Mouse (Mus musculus) forebrain, embryonic 13.5 days (tissue): ENCODE data around the gene Zfp706. TPM values are rescaled to one million over a fixed set of nuclear protein-coding genes. Genes with fewer than 3 reads are reported as not detected.

ENCODE experiments used
- ATAC-seq: fragments of 200-750 bp; cut with Nextera tagmentation; 2 replicates; pipeline ENCODE4 v1.8.0; 2017
- H3K27ac ChIP-seq: fragments of 300-500 bp; sonication (generic); 2 replicates; pipeline ENCODE4 v1.5.1; 2015; ENCODE audit warnings: inconsistent platforms, mild to moderate bottlenecking, moderate library complexity
- H3K27me3 ChIP-seq: fragments of 300-500 bp; sonication (generic); 2 replicates; pipeline ENCODE4 v1.6.1; 2015; ENCODE audit warnings: mild to moderate bottlenecking, inconsistent platforms
- H3K36me3 ChIP-seq: fragments of 300-500 bp; sonication (generic); 2 replicates; pipeline ENCODE4 v1.6.1; 2015; ENCODE audit warnings: mild to moderate bottlenecking, inconsistent platforms; ENCODE audit not compliant: poor library complexity, severe bottlenecking
- H3K4me1 ChIP-seq: fragments of 300-500 bp; sonication (generic); 2 replicates; pipeline ENCODE4 v1.6.1; 2015; ENCODE audit warnings: inconsistent platforms
- H3K4me2 ChIP-seq: fragments of 300-500 bp; sonication (generic); 2 replicates; pipeline ENCODE4 v1.6.1; 2015; ENCODE audit warnings: inconsistent platforms, mild to moderate bottlenecking, moderate library complexity
- H3K4me3 ChIP-seq: fragments of 300-500 bp; sonication (generic); 2 replicates; pipeline ENCODE4 v1.5.1; 2015; ENCODE audit warnings: mild to moderate bottlenecking, inconsistent platforms
- H3K9ac ChIP-seq: fragments of 300-500 bp; sonication (generic); 2 replicates; pipeline ENCODE4 v1.6.1; 2015; ENCODE audit warnings: mild to moderate bottlenecking, inconsistent platforms
- H3K9me3 ChIP-seq: fragments of 300-500 bp; sonication (generic); replicated peaks from 2 replicates; pipeline ENCODE4 v1.6.1; 2016; ENCODE audit warnings: inconsistent platforms
- WGBS: fragments of 180-500 bp; shearing (Covaris S2); methylation state at CpG from one replicate; pipeline ENCODE4 v1.1.7; 2015; 5-methylcytosine and 5-hydroxymethylcytosine counted together
- polyA plus RNA-seq: library from polyadenylated mRNA; unstranded; fragments of >200 nt; fragmentation: Nextera tagmentation; extraction: Ambion mirVana; gene quantifications from 2 replicates; pipeline ENCODE4 v1.2.1, GENCODE M21; 2015

The Zfp706 gene
- polyA plus RNA-seq = 485 and 515 TPM in 2 replicates

DNA sequence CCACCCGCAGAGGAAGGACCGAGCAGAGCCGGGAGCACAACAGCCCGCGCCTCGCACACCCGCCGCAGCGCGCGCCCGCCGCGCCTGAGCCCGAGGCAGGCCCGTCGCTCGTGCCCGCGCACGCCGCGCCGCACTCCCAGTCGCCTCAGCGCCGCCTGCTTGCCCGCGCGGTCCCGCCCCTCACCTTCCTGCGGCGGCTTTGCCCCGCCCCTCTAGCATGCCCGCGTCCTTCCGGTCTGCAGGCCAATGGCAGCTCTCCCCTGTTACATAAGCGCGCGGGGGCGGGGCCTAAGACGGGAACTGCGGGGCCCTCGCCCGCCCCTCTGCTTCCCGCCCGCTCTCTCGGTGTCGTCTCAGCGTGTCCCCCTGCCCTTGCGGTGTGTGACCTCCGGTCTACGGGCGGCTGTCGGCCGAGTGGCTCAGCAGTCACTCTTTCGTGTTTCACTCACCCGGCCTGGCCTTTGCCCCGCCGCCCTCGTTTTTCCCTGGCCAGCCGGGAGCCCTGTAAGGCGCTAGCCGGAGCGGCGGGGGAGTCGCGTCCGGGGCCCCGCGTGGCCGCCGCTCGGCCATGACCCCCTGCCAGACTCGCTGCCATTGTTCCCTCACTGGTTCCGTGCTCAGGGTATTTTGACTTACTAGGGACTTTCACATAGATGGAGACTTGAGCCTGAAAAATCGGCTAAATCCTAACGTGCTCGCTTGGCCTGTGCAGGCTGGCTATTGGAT, at the start of gene Zfp706:
TSS of gene Zfp706 (minus strand) at position 541 of the 726 bp plus-strand sequence.
- Histone ChIP-seq H3K9ac (peak within 1 kb of the TSS; percentile 99), H3K4me2 (peak within 1 kb of the TSS; percentile 77), H3K4me1 (peaks cover 30% of the 10 kb centered on the region), H3K9me3 (no peaks in the 10 kb centered on the region), H3K27me3 (no peaks in the 10 kb centered on the region), H3K27ac (peak within 1 kb of the TSS; percentile 93), H3K36me3 (peaks cover 15% of the 10 kb centered on the region), H3K4me3 (peak within 1 kb of the TSS; percentile 92)
- WGBS = under 1% methylated on average over 75 of the region's 79 CpGs
- peak; percentile 99 for ATAC-seq

DNA sequence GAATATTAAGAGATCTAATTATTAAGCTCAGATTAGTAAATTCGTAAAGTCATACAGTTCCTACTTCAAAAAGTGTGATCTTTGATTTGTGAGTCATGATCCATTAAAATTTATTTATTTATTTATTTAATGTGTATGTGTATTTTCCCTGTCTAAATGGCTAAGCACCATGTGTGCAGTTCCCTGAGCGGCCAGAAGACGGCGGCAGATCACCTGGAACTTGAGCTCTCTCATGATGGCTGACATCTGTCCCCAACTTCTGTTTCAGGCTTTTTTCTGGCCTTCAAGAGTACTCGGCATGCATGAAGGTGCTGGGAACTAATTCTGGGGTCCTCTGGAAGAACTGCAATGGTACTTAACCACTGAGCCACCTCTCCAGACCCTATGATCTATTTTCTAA, 47.0 kb upstream of the Zfp706 start:
- 0 out of 2 replicates have a peak, but pooled peaks cover 4% of the 10 kb centered on the region for H3K9me3 ChIP-seq
- H3K27ac ChIP-seq = no peak overlapping the region
- 92% methylated on average over 5 of the region's 5 CpGs for WGBS
- H3K4me1 ChIP-seq = peaks cover 18% of the 10 kb centered on the region
- H3K4me2 ChIP-seq = no peak overlapping the region
- no peaks in the 10 kb centered on the region for H3K27me3 ChIP-seq
- H3K9ac ChIP-seq = no peak overlapping the region
- H3K36me3 ChIP-seq = no peaks in the 10 kb centered on the region
- no peak for ATAC-seq
- no peak overlapping the region for H3K4me3 ChIP-seq

DNA sequence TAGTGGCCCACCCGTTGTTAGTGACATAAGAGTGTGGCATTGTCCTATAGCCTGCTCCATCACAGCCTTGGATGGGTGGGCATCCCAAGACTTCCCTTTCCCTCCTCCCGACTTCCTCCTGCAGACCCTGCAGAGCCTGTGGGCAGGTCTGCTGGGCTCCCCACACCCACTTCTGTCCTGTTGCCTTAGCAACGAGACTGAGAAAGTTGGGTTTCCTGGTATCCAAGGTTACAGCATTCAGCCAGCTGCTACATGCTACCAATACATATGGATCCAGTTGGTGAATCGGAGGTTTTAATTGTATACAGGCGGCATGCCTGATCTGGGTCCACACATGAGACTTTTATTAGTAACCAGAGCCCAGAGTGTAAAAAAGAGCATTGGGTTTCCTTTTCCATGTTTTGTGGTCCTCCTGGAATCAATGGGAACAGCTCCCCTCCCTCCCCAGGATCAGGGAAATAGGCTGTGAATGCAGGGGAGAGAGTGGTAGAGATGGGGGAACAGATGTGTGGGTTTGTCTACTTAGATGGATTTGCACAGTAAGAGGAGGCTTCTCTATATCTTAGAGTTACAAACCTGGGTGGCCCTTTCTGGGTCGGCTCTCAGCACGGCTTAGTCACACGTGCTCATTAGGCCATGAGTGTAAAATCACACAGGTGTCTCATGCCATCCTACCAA, 45.7 kb upstream of the Zfp706 start:
- WGBS = 48% methylated on average over 8 of the region's 8 CpGs
- H3K9me3 ChIP-seq = 0 out of 2 replicates have a peak, but pooled peaks cover 4% of the 10 kb centered on the region
- no peaks in the 10 kb centered on the region for H3K27me3 ChIP-seq
- H3K4me2 ChIP-seq = peak overlapping the region; percentile 30; the same call in 1 of the 2 replicates
- H3K4me3 ChIP-seq = no peak overlapping the region
- H3K9ac ChIP-seq = no peak overlapping the region
- H3K27ac ChIP-seq = peak overlapping the region; percentile 65
- peaks cover 18% of the 10 kb centered on the region for H3K4me1 ChIP-seq
- no peaks in the 10 kb centered on the region for H3K36me3 ChIP-seq
- ATAC-seq = peak; percentile 93

DNA sequence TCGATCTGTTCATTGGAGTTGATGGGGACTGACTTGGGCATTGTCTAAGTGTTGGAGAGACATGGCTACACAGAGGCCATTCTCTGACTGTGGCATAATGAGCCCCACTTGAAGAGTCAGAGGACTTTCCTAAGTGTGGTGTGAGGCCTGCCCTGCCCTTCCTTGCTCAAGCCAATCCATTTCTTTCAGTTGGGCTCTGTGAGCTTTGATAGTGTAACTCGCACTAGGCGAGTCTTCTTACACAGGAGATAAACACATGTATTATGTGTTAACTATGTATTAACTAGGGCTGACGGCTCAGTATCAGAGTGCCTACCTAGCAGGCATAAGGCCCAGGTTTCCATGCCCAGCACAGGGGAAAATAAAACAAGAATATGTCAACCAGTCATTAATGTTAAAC, 39.8 kb upstream of the Zfp706 start:
- Histone ChIP-seq H3K27ac (no peak overlapping the region), H3K27me3 (no peaks in the 10 kb centered on the region), H3K4me2 (no peak overlapping the region), H3K4me3 (no peak overlapping the region), H3K9ac (no peak overlapping the region), H3K4me1 (peaks cover 9% of the 10 kb centered on the region; the same call in 1 of the 2 replicates), H3K36me3 (no peaks in the 10 kb centered on the region), H3K9me3 (no peaks in the 10 kb centered on the region)
- 95% methylated on average over 4 of the region's 4 CpGs for WGBS
- no peak for ATAC-seq

DNA sequence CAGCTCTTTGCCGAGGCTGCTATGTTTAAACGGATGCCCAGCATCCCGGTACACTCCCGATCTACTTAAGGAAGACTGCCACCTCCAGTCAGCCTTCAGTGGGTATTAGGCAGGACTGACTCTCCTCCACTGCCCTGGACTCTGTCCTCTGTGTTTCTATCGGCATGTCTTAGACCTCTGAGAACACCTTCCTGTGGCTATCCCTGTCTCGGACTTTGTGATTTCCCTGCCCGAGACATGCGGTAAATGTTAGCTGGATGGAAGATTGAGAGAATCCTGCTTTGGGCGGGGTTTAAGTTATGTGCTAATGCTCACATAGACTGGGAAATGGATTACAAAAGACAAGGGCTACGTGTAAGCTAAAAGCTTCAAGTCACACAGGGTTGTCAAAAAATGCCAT, 39.0 kb upstream of the Zfp706 start:
- WGBS = 92% methylated on average over 10 of the region's 10 CpGs

DNA sequence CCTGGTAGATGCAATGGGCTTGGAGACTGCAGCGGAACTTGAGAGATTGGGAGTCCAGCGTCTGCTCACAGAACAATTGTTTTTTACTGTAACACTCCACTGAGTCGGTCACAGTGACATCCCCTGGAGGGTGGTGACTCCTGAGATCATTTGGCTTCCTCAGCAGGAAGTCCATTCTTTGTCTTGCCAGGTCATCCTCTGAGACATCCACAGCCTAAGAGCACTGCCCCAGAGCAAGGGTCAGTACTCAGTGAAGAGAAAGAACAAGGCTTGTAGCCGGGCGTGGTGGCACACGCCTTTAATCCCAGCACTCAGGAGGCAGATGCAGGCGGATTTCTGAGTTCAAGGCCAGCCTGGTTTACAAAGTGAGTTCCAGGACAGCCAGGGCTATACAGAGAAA, 38.6 kb upstream of the Zfp706 start:
- 79% methylated on average over 7 of the region's 7 CpGs for WGBS
- H3K36me3 ChIP-seq = no peaks in the 10 kb centered on the region
- no peaks in the 10 kb centered on the region for H3K27me3 ChIP-seq
- H3K4me1 ChIP-seq = peaks cover 9% of the 10 kb centered on the region; the same call in 1 of the 2 replicates
- ATAC-seq = no peak
- H3K4me3 ChIP-seq = no peak overlapping the region
- H3K27ac ChIP-seq = no peak overlapping the region
- H3K9ac ChIP-seq = no peak overlapping the region
- no peaks in the 10 kb centered on the region for H3K9me3 ChIP-seq
- H3K4me2 ChIP-seq = no peak overlapping the region

More for the DNA sequence above, 39.0 kb upstream of the Zfp706 start:
- ATAC-seq = no peak
- H3K9ac ChIP-seq = no peak overlapping the region
- no peak overlapping the region for H3K27ac ChIP-seq
- no peaks in the 10 kb centered on the region for H3K36me3 ChIP-seq
- no peak overlapping the region for H3K4me3 ChIP-seq
- no peaks in the 10 kb centered on the region for H3K9me3 ChIP-seq
- H3K4me2 ChIP-seq = no peak overlapping the region
- peaks cover 9% of the 10 kb centered on the region; the same call in 1 of the 2 replicates for H3K4me1 ChIP-seq
- H3K27me3 ChIP-seq = no peaks in the 10 kb centered on the region

DNA sequence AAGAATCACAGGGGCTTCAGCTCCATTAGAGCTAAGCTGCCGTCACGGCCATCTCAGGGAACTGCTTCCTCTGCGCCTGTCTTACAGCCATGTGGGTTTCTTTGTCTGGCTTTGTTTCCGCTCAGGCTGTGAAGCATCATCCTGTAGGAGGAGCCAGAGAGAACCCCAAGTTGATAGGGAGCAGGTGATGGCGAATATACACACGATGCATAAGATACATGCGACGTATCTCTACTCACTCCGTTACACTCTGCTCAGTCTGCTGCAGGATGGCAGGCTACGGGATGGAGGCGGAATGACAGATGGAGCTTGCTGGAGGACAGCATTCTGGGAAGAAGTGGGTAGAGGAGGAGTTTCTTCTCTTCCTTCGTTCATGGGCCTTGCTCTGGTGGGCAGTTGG, 37.9 kb upstream of the Zfp706 start:
- 78% methylated on average over 12 of the region's 12 CpGs for WGBS
- ATAC-seq = 0 out of 2 replicates have a peak, but pooled peaks have one; percentile 31
- H3K27ac ChIP-seq = peak overlapping the region; percentile 31; the same call in 1 of the 2 replicates

DNA sequence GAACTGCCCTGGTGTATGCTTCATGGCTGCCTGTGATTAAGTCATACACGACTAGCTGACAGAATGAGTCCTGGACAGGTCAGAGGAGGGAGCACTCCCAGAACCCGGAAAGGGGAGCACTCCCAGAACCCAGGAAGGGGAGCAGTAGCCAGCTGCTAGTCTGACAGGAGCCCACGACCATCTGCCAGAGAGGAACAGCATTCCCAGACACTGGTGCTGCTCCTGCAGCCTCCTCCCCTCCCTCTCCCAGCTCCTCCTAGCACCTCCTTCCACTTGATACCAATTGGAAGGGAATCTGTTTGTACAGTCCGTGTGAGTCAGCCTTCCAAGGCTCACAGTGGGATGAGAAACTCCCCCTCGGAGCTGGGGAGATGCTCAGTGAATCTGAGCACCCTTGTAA, 35.0 kb upstream of the Zfp706 start:
- peak; percentile 75 for ATAC-seq
- 48% methylated on average over 5 of the region's 5 CpGs for WGBS
- no peaks in the 10 kb centered on the region for H3K27me3 ChIP-seq
- H3K9me3 ChIP-seq = no peaks in the 10 kb centered on the region
- no peaks in the 10 kb centered on the region for H3K36me3 ChIP-seq
- no peak overlapping the region for H3K4me3 ChIP-seq
- no peak overlapping the region for H3K9ac ChIP-seq
- H3K27ac ChIP-seq = peak overlapping the region; percentile 54
- H3K4me2 ChIP-seq = no peak overlapping the region
- peaks cover 9% of the 10 kb centered on the region; the same call in 1 of the 2 replicates for H3K4me1 ChIP-seq

More for the DNA sequence above, 37.9 kb upstream of the Zfp706 start:
- Histone ChIP-seq H3K4me1 (peaks cover 9% of the 10 kb centered on the region; the same call in 1 of the 2 replicates), H3K4me3 (no peak overlapping the region), H3K9me3 (no peaks in the 10 kb centered on the region), H3K27me3 (no peaks in the 10 kb centered on the region), H3K4me2 (no peak overlapping the region), H3K36me3 (no peaks in the 10 kb centered on the region), H3K9ac (no peak overlapping the region)

DNA sequence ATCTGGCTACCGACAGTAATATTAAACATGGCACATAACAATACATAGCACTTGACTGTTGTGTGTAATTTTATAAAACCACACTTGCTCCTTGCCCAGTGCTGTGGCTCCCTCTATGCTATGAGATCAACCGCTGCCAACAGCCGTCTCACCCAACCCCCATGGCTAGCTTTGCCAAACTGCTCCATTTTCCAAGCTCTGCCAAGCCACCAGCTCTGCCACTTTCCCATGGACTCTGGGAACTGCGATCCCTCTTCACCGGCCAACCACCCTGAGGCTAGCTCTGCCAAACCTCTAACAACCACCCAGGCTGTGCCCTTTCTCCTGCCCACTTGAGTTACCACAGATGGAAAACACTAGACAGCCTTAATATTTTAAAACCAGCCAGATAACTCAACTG, 33.6 kb upstream of the Zfp706 start:
- Histone ChIP-seq H3K9me3 (no peaks in the 10 kb centered on the region), H3K27ac (no peak overlapping the region), H3K27me3 (no peaks in the 10 kb centered on the region), H3K36me3 (no peaks in the 10 kb centered on the region), H3K4me1 (peaks cover 19% of the 10 kb centered on the region), H3K9ac (no peak overlapping the region), H3K4me2 (no peak overlapping the region), H3K4me3 (no peak overlapping the region)
- WGBS = 81% methylated on average over 5 of the region's 5 CpGs
- no peak for ATAC-seq

DNA sequence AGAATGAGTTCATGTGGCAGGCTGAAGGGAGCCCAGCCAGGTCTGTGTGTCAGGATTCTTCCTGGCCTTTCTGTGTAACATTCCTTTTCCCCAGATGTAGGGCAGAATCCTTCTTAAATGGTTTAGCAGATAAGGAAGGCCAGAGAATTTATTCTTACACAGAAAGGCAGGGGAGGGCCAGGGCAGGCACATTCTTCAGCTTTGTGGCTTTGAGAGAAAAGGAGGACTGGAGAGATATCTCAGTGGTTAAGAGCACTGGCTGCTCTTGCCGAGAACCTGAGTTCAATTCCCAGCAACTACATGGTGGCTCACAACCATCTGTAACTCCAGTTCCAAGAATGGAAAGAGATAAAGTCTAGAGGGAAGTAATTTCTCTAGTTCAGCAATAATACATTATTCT, 31.1 kb upstream of the Zfp706 start:
- H3K9me3 ChIP-seq = no peaks in the 10 kb centered on the region
- peaks cover 21% of the 10 kb centered on the region for H3K4me1 ChIP-seq
- H3K27me3 ChIP-seq = no peaks in the 10 kb centered on the region
- WGBS = 86% methylated on average over 1 of the region's 1 CpGs
- no peak overlapping the region for H3K4me2 ChIP-seq
- no peaks in the 10 kb centered on the region for H3K36me3 ChIP-seq
- H3K4me3 ChIP-seq = no peak overlapping the region
- H3K27ac ChIP-seq = no peak overlapping the region
- H3K9ac ChIP-seq = no peak overlapping the region
- no peak for ATAC-seq

DNA sequence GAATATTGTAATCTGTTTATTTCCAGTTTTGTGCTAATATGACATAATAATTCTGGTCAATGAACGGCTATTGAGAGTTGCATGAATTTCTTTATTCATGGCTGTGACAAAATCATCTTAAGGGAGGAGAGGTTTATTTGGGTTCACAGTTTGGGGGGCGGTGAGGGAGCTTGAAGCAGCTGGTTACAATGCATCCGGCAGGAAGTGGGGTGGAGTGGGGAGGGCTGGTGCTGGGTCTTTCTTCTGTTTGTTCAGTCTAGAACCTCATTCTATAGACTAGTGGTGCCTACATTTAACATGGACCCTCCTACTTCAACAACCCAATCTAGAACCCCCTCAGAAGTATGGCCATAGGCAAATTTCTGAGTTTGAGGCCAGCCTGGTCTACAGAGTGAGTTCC, 30.1 kb upstream of the Zfp706 start:
- H3K9me3 ChIP-seq = no peaks in the 10 kb centered on the region
- peak overlapping the region; percentile 51 for H3K27ac ChIP-seq
- no peaks in the 10 kb centered on the region for H3K27me3 ChIP-seq
- H3K9ac ChIP-seq = no peak overlapping the region
- H3K4me1 ChIP-seq = peaks cover 19% of the 10 kb centered on the region
- no peaks in the 10 kb centered on the region for H3K36me3 ChIP-seq
- ATAC-seq = no peak
- no peak overlapping the region for H3K4me2 ChIP-seq
- H3K4me3 ChIP-seq = no peak overlapping the region
- WGBS = 88% methylated on average over 3 of the region's 3 CpGs

DNA sequence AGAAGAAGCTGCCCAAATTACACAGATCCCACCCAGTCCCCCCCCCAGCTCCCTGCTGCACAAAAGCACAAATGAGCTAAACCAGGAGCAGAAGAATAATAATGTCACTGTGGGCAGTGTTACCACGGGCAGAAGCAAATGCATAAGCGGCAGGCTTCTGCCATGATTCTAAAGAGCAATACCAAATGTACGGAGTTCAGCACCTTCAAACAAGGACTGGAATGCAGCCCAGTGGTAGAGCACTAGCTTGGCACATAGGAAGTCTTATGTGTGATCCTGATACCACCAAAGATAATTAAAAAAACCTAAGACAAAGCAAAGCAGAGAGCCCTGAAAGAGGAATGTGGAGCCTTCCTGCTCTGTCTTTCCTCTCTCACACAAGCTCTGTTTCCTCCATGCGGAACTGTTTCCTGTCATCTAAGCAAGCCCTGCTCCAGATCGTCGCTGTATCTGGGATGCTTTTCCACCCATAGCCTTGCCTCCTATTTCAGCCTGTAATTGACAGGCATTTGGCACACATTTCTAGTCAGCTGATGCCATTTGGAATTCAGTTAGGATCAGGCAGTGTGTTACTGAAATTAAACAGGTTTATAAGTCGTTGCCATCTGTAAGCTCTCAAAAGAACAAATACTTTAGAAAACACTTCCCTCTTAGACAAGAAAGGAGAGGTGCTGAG, 29.0 kb upstream of the Zfp706 start:
- Histone ChIP-seq H3K9ac (no peak overlapping the region), H3K9me3 (no peaks in the 10 kb centered on the region), H3K4me3 (no peak overlapping the region), H3K36me3 (no peaks in the 10 kb centered on the region), H3K4me1 (peaks cover 15% of the 10 kb centered on the region), H3K4me2 (peak overlapping the region; percentile 2; the same call in 1 of the 2 replicates), H3K27ac (peak overlapping the region; percentile 84), H3K27me3 (no peaks in the 10 kb centered on the region)
- ATAC-seq = peak; percentile 88
- WGBS = 54% methylated on average over 7 of the region's 7 CpGs
